Mouse (Mus musculus) left cerebral cortex, postnatal 25 days (tissue): Measurements from ENCODE around the gene Lin7a. TPM values are rescaled to one million over a fixed set of nuclear protein-coding genes. Genes with fewer than 3 reads are reported as not detected.

Experiments
- DNase-seq, 2 experiments: peaks; one replicate each; pipeline ENCODE4 v3.0.0; 2022; ENCODE audit warnings: low spot score in 2 of 2, mixed read lengths in 1 of 2
- intact Hi-C: fragments of 180-260 bp; cut with DNase I; formaldehyde crosslinking; loops from one replicate; pipeline ENCODE4 v1.15.1; 2025
- total RNA-seq, 2 experiments: library from RNA; stranded (reverse); gene quantifications; 2 replicates each; pipeline ENCODE4 v1.2.3; 2021

Gene Lin7a
- total RNA-seq, 2 experiments from 2014 or later: 67.7 to 72.7 TPM

GRCm38 (mm10) chr10:107377218-107377617 lies 105.7 kb downstream of the Lin7a start:
- intact Hi-C loops: no loop called here
- DNase-seq: no peak

DNA sequence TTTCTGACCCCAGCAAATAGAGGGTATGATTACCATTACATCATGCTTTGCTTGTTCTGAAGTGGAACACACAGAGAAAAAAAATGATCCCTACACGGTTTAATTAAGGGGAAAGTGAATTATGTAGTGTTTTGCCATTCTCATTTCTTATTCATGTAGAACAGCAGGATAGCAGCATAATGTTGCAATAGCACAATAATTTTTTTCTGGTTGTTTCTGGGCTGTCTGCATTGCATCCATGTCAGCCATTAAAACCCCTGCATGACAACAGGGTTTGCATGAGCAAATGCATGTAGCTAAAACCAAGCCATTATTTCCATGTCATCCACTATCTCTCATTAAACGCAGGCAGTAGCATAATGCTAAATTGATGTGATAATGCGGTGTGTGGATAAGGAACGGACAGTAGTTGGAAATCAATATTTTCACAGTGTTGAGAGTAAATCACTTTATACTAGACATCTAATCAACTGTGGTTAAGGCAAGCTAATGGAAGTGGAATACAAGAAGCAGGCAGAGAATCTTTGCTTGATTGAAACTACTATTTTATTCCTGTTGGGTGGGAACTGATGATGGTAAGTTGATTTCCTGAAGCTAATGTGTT lies 109.8 kb downstream of the Lin7a start:
- no peak for DNase-seq
- intact Hi-C loops: loop anchor here (10.0 kb wide), 1 partner anchor 206 kb away; no protein-coding TSS in a partner anchor

GRCm38 (mm10) chr10:107383825-107384224 lies 112.3 kb downstream of the Lin7a start:
- DNase-seq: no peak
- intact Hi-C loops: loop anchor here (10.0 kb wide), 1 partner anchor 209 kb away; no protein-coding TSS in a partner anchor

DNA sequence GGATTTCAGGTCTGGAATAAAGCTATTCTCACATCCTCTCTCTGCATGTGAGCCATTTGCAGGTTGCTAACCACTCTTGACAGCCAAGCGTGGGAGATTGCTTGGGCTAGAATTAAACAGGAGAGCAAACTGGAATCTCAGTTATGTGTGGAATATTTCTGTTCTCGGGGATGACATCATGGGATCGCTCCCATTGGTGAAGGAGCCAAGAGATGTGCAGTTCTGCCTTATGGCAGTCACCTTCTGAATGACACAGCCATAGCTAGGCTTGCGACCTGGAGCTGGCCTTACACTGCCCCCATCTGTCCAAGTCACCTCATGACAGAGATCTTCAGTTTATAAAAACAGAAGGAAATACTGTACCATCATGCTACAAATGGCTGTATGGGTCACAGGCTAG lies 118.0 kb downstream of the Lin7a start:
- DNase-seq: peak; percentile 65 to 94
- intact Hi-C loops: loop anchor here (2.0 to 10.0 kb wide), 3 partner anchors 117 to 457 kb away; no protein-coding TSS in a partner anchor

DNA sequence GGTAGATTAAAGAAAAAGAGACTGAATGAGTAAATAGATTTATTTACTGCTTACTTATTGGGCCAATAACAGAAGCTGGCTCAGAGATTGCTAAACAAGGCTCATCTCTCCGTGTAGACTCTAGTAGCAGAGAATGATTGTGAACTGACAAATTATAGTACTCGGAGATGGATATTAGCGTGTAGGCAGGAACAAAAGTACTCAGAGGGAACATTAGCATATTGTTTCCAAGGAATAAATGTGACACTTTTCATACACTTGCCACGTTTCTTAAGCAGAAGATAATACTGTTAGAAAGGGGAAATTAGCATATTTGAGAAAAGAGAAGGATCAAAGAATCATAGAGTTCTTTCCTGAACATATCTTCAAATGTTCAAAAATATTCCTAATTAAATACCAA lies 133.9 kb downstream of the Lin7a start:
- intact Hi-C loops: no loop called here
- no peak for DNase-seq

- DNase-seq: peak; percentile 28 to 61
- intact Hi-C loops: no loop called here
These were observed 146.8 kb downstream of the Lin7a start for GRCm38 (mm10) chr10:107418306-107418705.

DNA sequence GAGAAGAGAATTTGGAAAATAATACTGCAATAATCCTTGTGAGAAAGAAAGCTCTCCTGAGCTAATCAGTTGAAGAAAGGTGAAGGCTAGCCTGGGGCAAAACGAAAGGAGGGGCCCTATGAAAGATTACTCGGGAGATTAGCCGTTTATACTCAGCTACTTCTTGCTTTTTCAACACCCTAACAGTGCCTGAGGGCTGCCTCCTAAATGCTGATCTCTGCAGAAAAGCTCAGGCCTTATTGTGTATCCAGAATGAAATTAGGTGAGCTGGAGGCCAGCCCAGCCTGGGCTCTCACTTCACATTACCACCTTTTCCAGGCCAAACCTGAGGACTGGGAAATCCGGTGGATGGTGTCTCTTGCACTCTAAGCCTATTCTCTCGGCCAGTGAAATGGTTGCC lies 165.5 kb downstream of the Lin7a start:
- DNase-seq: no peak
- intact Hi-C loops: no loop called here

- intact Hi-C loops: loop anchor here (1.0 to 10.0 kb wide), 2 partner anchors 261 to 482 kb away; no protein-coding TSS in a partner anchor
- peak; percentile 34 to 38 for DNase-seq
These were observed 171.3 kb downstream of the Lin7a start for GRCm38 (mm10) chr10:107442781-107443180.

- DNase-seq: no peak
- intact Hi-C loops: loop anchor here (10.0 kb wide), 1 partner anchor 475 kb away; no protein-coding TSS in a partner anchor
These were observed 178.2 kb downstream of the Lin7a start for GRCm38 (mm10) chr10:107449496-107450330.

GRCm38 (mm10) chr10:107467819-107468218 lies 196.3 kb downstream of the Lin7a start:
- no peak for DNase-seq
- intact Hi-C loops: no loop called here

Other genes starting within 250 kb of the Lin7a start
- under 1 TPM; 0.64 to 0.73 TPM for gene Acss3, start 148.0 kb upstream of the Lin7a start, total RNA-seq
- gene Myf5, start 214.4 kb downstream of the Lin7a start, total RNA-seq: not detected
- not detected for gene Myf6, start 223.1 kb downstream of the Lin7a start, total RNA-seq